Mouse (Mus musculus) neutrophil, adult 59 days (primary cell): ENCODE data around the gene Olfr776. TPM values are rescaled to one million over a fixed set of nuclear protein-coding genes. Genes with fewer than 3 reads are reported as not detected.

ENCODE experiments used
- total RNA-seq, 2 experiments: library from RNA; stranded (reverse); gene quantifications; 1 replicate in 1 of 2; 2 replicates in 1 of 2; pipeline ENCODE4 v1.2.4; 2023

Gene Olfr776
- total RNA-seq, result not detected

DNA sequence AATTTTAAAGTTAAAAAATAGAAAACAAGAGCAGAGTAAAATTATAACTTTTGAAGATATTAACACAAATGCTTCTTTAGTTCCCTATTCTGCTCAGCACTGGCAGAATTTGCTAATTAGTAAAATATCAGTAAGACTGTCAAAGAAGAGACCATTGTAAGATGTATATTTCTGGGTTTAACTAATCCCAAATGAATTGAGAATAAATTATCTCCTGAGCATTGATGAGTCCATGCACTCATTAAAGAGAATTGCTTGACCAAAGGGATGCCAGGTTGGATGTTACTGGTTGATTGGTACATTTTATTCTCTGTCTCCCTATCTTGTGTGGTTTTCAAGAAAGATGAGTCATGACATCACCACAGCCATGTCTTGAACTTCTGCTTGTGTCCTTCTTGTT, at the start of gene Olfr776:
Gene Olfr776, plus strand, starts transcription at position 301 of the 400 bp plus-strand sequence.

DNA sequence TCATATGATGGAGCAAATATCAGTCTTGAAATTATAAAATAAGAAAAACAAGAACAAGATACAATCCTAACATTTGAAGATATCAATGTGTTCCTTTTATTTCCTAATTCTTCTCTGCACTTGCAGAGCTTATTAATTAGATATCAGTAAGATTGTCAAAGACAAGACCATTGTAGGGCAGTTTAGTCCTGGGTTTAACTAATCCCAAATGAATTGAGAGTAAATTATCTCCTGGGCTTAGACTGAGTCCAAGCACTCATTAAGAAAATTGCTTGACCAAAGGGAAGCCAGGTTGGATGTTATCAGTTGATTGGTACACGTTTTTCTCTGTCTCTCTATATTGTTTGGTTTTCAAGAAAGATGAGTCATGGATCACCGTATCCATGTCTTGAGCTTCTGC, 23.0 kb upstream of the Olfr776 start, which contains the start of gene Olfr774:
Gene Olfr774, plus strand, starts transcription at position 301 of the 400 bp plus-strand sequence.

DNA sequence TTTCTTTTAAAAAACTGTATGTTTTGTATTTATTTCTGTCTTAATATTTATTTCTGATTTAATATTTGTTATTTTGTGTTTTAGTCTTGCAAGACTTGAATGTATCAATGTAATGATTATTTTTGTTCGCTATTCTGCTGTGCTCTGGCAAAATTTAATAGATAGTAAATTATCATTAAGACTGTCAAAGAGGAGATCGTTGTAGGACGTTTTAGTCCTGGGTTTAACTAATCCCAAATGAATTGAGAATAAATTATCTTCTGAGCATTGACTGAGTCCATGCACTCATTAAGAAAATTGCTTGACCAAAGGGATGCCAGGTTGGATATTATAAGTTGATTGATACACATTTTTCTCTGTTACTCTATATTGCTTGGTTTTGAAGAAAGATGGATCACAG, 10.8 kb upstream of the Olfr776 start, which contains the start of gene Olfr775:
Gene Olfr775, plus strand, starts transcription at position 301 of the 400 bp plus-strand sequence.

DNA sequence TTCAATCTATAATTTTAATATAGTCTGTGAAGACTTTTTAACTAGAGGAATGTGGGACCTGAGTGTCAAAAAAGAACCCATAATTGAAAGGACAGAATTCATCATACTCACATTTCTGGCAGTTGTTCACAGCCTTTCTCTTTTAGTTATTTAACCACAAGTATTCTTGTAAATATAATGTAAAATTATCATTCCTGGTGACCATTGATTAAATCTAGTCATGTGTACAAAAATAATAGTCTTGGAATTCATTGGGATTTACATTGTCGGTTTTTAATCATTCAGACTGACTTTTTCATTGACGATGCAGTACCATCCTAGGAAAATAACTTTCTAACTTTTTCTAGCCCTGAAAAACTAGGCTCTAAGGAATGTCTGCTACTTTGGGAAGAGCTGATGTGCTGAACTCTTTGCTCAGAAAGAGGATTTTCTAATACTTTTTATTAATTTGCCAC, 12.2 kb downstream of the Olfr776 start, which contains the start of gene Olfr777:
Gene Olfr777, minus strand, starts transcription at position 405 of the 455 bp plus-strand sequence.

Other genes with a start within 250 kb of the Olfr776 start
- not detected for gene Olfr763, start 248.3 kb upstream of the Olfr776 start, total RNA-seq
- gene Olfr764-ps1, start 219.2 kb upstream of the Olfr776 start, total RNA-seq, result not detected
- not detected for gene Olfr765, start 209.1 kb upstream of the Olfr776 start, total RNA-seq
- not detected for gene Olfr766-ps1, start 190.2 kb upstream of the Olfr776 start, total RNA-seq
- gene Olfr767, start 176.2 kb upstream of the Olfr776 start, total RNA-seq, result not detected
- not detected for gene Olfr768, start 159.8 kb upstream of the Olfr776 start, total RNA-seq
- not detected for gene Olfr769, start 141.3 kb upstream of the Olfr776 start, total RNA-seq
- not detected for gene Olfr770, start 120.1 kb upstream of the Olfr776 start, total RNA-seq
- not detected for gene Olfr771, start 94.4 kb upstream of the Olfr776 start, total RNA-seq
- not detected for gene Olfr772, start 81.2 kb upstream of the Olfr776 start, total RNA-seq
- gene Olfr773, start 71.7 kb upstream of the Olfr776 start, total RNA-seq, result not detected
- not detected for gene Olfr774, start 22.9 kb upstream of the Olfr776 start, total RNA-seq
- not detected for gene Olfr775, start 10.7 kb upstream of the Olfr776 start, total RNA-seq
- gene Olfr777, start 12.4 kb downstream of the Olfr776 start, total RNA-seq, result not detected
- not detected for gene Olfr780, start 59.0 kb downstream of the Olfr776 start, total RNA-seq
- gene Olfr781, start 69.7 kb downstream of the Olfr776 start, total RNA-seq, result not detected
- gene Olfr782, start 89.7 kb downstream of the Olfr776 start, total RNA-seq, result not detected
- gene Olfr784, start 125.0 kb downstream of the Olfr776 start, total RNA-seq, result under 1 TPM in 1 of 2 experiments, not detected in 1; 0.22 TPM
- gene Olfr785, start 146.3 kb downstream of the Olfr776 start, total RNA-seq, result not detected
- not detected for gene Olfr786, start 168.2 kb downstream of the Olfr776 start, total RNA-seq
- not detected for gene Olfr787, start 202.7 kb downstream of the Olfr776 start, total RNA-seq
- gene Olfr788, start 211.9 kb downstream of the Olfr776 start, total RNA-seq, result not detected
- not detected for gene Olfr789, start 225.6 kb downstream of the Olfr776 start, total RNA-seq
- gene Olfr790, start 239.4 kb downstream of the Olfr776 start, total RNA-seq, result not detected